Mouse (Mus musculus): ENCODE results near the gene P2ry12.

P2ry12 gene

DNA sequence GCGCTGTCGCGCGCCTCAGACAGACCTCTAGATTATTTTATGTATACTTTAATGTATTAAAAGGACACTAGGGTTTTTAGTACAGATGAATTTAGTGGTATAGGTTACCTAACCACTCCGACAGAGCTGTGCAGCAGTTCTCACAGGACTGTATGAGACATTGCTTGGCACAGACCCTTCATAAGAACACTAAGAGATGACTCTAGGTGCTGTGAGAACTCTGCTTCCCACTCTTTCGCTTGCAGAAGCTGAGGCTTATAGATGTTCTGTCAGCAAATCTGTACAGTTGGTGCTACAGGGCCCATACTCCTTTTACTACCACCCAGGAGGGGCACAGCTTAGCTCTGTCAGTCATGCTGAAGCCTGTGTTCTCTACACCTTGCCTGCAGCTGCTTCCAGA lies 71.0 kb downstream of the P2ry12 start:
- H3K4me1 ChIP-seq (replicated peaks; ENCODE audit: low read depth, low read length): no peaks in the 10 kb centered on the region
- H3K27me3 ChIP-seq (ENCODE audit: insufficient read depth, low read length): no peaks in the 10 kb centered on the region
- H3K4me3 ChIP-seq (replicated peaks; ENCODE audit: low read length): no peak overlapping the region
- no peak for TF ChIP-seq NANOG (IDR thresholded peaks at IDR 0.05; ENCODE audit: borderline replicate concordance, low read length)
- TF ChIP-seq CTCF (conservative IDR thresholded peaks at IDR 0.05; ENCODE audit: low read length): no peak
- TF ChIP-seq POU5F1 (IDR thresholded peaks at IDR 0.05; ENCODE audit: borderline replicate concordance, low read length): no peak
- H3K36me3 ChIP-seq (ENCODE audit: insufficient read depth, low read length): no peaks in the 10 kb centered on the region
- no peaks in the 10 kb centered on the region for H3K9me3 ChIP-seq (ENCODE audit: low read length)

DNA sequence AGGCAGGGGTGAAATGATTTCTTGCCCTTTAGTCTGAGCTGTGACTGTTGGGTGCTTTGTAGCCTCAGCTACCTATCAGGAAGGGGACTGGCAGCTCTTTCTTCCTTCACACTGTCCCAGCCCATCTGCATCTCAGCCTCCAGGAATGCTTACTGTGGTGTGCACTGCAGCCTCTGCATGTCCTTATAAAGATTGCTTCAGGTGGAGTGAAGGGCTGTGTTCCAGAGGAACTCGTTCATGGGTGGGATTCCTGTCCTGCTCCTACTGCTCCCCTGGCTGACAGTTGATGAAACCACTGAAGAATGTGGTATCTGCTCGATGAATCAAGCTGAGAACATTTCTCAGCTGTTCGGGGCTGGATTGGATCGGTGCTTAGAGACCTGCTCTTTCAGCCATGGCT lies 75.3 kb downstream of the P2ry12 start:
- Histone ChIP-seq H3K27me3 (ENCODE audit: insufficient read depth, low read length) (no peaks in the 10 kb centered on the region), H3K4me3 (replicated peaks; ENCODE audit: low read length) (no peak overlapping the region), H3K9me3 (ENCODE audit: low read length) (no peaks in the 10 kb centered on the region), H3K4me1 (replicated peaks; ENCODE audit: low read depth, low read length) (no peaks in the 10 kb centered on the region), H3K36me3 (ENCODE audit: insufficient read depth, low read length) (no peaks in the 10 kb centered on the region)
- TF ChIP-seq NANOG (IDR thresholded peaks at IDR 0.05; ENCODE audit: borderline replicate concordance, low read length) (no peak), CTCF (conservative IDR thresholded peaks at IDR 0.05; ENCODE audit: low read length) (no peak), POU5F1 (IDR thresholded peaks at IDR 0.05; ENCODE audit: borderline replicate concordance, low read length) (no peak)

DNA sequence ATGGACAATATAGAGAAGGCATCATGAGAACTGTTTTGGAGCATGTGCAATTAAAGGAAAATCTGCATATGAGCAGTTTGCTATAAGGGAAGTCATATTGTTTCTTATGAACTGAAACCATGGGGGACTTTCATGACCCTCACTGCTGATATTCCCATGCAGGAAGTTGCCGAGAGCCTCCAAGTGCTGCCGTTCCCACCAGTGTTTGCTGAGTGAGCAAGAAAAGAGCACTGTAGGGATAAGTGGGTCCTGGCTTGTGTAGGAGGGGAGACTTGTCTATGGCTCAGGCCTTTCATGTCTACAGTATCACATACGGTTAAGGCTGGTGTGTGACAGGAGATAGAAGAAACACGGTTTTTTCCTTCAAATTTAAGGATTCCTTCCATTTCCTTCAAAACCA lies 77.0 kb downstream of the P2ry12 start:
- Histone ChIP-seq H3K27me3 (ENCODE audit: insufficient read depth, low read length) (no peaks in the 10 kb centered on the region), H3K9me3 (ENCODE audit: low read length) (no peaks in the 10 kb centered on the region), H3K4me1 (replicated peaks; ENCODE audit: low read depth, low read length) (no peaks in the 10 kb centered on the region), H3K4me3 (replicated peaks; ENCODE audit: low read length) (no peak overlapping the region), H3K36me3 (ENCODE audit: insufficient read depth, low read length) (no peaks in the 10 kb centered on the region)
- TF ChIP-seq NANOG (IDR thresholded peaks at IDR 0.05; ENCODE audit: borderline replicate concordance, low read length): no peak
- TF ChIP-seq POU5F1 (IDR thresholded peaks at IDR 0.05; ENCODE audit: borderline replicate concordance, low read length): no peak

DNA sequence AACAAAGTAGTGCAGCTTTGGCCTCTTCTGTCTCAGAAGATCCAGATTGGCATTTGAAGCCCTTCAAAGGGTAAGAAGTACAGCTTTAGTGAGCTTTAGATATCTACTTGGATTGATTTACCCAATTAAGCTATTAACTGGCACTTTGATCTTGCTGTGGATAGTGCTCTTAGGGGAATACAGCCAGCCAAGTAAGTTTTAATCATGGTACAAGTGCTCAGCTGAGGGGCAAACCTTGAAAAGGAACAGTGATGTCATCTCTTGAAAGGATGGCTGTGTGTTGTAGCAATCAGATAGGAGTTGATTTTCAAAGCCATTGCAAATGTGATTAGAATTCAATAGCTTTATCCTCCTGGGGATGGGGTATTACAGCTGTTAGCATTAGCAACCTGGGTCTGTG lies 80.5 kb downstream of the P2ry12 start:
- Histone ChIP-seq H3K36me3 (ENCODE audit: insufficient read depth, low read length) (no peaks in the 10 kb centered on the region), H3K4me1 (replicated peaks; ENCODE audit: low read depth, low read length) (no peaks in the 10 kb centered on the region), H3K4me3 (replicated peaks; ENCODE audit: low read length) (no peak overlapping the region), H3K9me3 (ENCODE audit: low read length) (no peaks in the 10 kb centered on the region), H3K27me3 (ENCODE audit: insufficient read depth, low read length) (no peaks in the 10 kb centered on the region)
- no peak for TF ChIP-seq CTCF (conservative IDR thresholded peaks at IDR 0.05; ENCODE audit: low read length)
- TF ChIP-seq NANOG (IDR thresholded peaks at IDR 0.05; ENCODE audit: borderline replicate concordance, low read length): no peak
- no peak for TF ChIP-seq POU5F1 (IDR thresholded peaks at IDR 0.05; ENCODE audit: borderline replicate concordance, low read length)

DNA sequence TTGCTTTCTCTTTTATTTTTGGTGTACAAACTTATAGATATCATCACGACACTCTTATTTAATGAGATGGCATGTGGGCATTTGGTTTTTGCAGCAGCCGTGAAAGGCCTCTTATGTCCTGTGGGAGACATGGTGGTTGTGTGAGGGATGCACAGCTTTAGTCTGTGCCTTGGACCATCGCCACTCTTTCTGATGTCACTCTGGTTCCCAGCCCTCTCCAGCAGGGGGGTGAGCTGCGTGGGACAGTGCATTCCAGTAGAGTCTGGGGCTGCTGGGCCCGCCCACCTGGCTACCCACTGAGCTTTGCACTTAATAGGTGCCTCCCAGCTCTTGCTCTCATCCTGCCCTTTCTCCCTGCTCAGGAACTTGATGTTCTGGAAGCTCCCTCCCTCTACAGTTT lies 81.5 kb downstream of the P2ry12 start:
- no peak overlapping the region for H3K4me3 ChIP-seq (replicated peaks; ENCODE audit: low read length)
- H3K36me3 ChIP-seq (ENCODE audit: insufficient read depth, low read length): no peaks in the 10 kb centered on the region
- no peaks in the 10 kb centered on the region for H3K9me3 ChIP-seq (ENCODE audit: low read length)
- TF ChIP-seq NANOG (IDR thresholded peaks at IDR 0.05; ENCODE audit: borderline replicate concordance, low read length) (no peak), POU5F1 (IDR thresholded peaks at IDR 0.05; ENCODE audit: borderline replicate concordance, low read length) (no peak), CTCF (conservative IDR thresholded peaks at IDR 0.05; ENCODE audit: low read length) (no peak)
- H3K27me3 ChIP-seq (ENCODE audit: insufficient read depth, low read length): no peaks in the 10 kb centered on the region
- no peaks in the 10 kb centered on the region for H3K4me1 ChIP-seq (replicated peaks; ENCODE audit: low read depth, low read length)

DNA sequence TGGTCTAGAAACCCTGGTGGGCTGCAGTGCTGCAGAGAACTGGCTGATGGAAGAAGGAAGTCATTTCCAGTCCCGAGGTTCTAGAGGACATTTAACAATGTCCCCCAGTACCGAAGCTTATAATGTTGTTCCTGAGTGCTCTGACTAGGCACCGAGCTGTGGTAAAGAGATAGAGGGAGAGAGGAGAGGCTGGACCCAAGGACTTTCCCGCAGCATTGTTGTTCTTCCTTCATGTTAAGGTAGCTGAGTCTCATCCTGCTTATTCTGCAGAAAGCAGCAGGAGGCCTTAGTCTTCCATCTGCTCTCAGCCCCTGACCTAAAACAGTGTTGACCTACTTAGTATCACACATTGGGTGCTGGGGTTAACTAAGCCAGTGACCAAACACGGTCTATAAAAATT lies 85.8 kb downstream of the P2ry12 start:
- Histone ChIP-seq H3K4me1 (replicated peaks; ENCODE audit: low read depth, low read length) (no peaks in the 10 kb centered on the region), H3K36me3 (ENCODE audit: insufficient read depth, low read length) (no peaks in the 10 kb centered on the region), H3K9me3 (ENCODE audit: low read length) (no peaks in the 10 kb centered on the region), H3K27me3 (ENCODE audit: insufficient read depth, low read length) (no peaks in the 10 kb centered on the region), H3K4me3 (replicated peaks; ENCODE audit: low read length) (no peak overlapping the region)
- no peak for TF ChIP-seq NANOG (IDR thresholded peaks at IDR 0.05; ENCODE audit: borderline replicate concordance, low read length)
- no peak for TF ChIP-seq CTCF (conservative IDR thresholded peaks at IDR 0.05; ENCODE audit: low read length)

DNA sequence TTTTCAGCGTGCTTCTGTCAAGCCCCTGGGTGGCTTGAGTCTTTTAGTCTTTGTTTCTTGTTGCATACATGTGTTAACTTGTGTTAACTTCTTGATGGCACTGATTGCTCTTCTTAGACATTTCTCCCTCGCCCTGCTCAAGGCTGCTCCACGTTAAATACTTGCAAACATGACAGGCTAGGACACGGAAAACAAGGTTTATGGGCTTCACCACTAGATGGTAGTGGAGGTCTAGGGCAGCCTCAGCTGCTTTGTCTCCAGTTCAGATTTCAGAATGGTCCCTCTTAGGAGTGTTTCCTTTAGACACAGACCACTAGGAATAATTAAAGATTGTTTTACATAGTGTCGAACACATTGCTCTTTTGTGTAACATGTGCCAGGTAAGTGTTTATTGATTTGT lies 87.4 kb downstream of the P2ry12 start:
- Histone ChIP-seq H3K4me3 (replicated peaks; ENCODE audit: low read length) (no peak overlapping the region), H3K36me3 (ENCODE audit: insufficient read depth, low read length) (no peaks in the 10 kb centered on the region), H3K27me3 (ENCODE audit: insufficient read depth, low read length) (no peaks in the 10 kb centered on the region), H3K4me1 (replicated peaks; ENCODE audit: low read depth, low read length) (peaks cover 5% of the 10 kb centered on the region), H3K9me3 (ENCODE audit: low read length) (no peaks in the 10 kb centered on the region)
- TF ChIP-seq POU5F1 (IDR thresholded peaks at IDR 0.05; ENCODE audit: borderline replicate concordance, low read length): no peak
- TF ChIP-seq CTCF (conservative IDR thresholded peaks at IDR 0.05; ENCODE audit: low read length): peak; percentile 27
- TF ChIP-seq NANOG (IDR thresholded peaks at IDR 0.05; ENCODE audit: borderline replicate concordance, low read length): no peak

DNA sequence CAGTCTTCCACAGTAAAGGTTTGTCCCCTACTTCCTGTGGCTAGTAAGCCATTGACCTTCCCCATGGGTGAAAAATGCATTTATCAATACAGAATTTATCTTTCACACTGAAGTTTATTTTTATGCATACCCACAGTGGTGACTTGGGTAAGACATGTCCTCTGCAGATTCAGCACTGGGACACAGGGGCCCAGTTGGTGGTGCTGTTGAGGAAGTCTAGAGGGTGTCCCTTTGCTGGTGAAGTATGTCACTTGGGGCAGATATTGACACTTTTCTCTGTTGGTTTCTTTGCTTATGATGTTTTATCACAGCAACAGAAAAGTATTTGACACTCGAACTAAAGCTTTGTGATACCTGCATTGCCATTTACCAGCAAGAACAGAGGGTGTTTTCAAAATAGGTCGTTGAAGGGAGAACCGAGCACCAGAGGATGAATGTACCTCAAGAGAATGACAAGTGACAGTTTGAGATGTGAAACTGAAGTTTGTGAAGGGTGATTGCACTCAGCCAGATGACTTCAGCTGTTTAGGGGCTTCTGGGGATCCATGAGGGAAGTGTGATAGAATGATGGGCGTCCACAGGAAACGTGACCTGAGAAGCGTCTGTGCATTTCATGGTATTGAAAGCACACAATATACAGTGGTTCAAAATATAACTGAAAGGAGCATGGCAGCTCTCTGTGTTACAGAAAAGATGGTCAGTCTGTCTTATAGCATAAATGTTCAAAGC lies 88.1 kb downstream of the P2ry12 start:
- Histone ChIP-seq H3K4me3 (replicated peaks; ENCODE audit: low read length) (no peak overlapping the region), H3K36me3 (ENCODE audit: insufficient read depth, low read length) (no peaks in the 10 kb centered on the region), H3K27me3 (ENCODE audit: insufficient read depth, low read length) (no peaks in the 10 kb centered on the region), H3K4me1 (replicated peaks; ENCODE audit: low read depth, low read length) (peaks cover 9% of the 10 kb centered on the region), H3K9me3 (ENCODE audit: low read length) (no peaks in the 10 kb centered on the region)
- TF ChIP-seq CTCF (conservative IDR thresholded peaks at IDR 0.05; ENCODE audit: low read length) (no peak), POU5F1 (IDR thresholded peaks at IDR 0.05; ENCODE audit: borderline replicate concordance, low read length) (no peak), NANOG (IDR thresholded peaks at IDR 0.05; ENCODE audit: borderline replicate concordance, low read length) (no peak)

Measured in E14TG2a.4 (cell line).